Mouse (Mus musculus) forebrain, embryonic 15.5 days (tissue): Measurements from ENCODE around the gene Bcl9l. TPM values are rescaled to one million over a fixed set of nuclear protein-coding genes. Genes with fewer than 3 reads are reported as not detected.

ENCODE experiments used
- ATAC-seq: fragments of 200-750 bp; cut with Nextera tagmentation; replicated peaks from 2 replicates; pipeline ENCODE4 v1.8.0; 2017; ENCODE audit warnings: mild to moderate bottlenecking, moderate TSS enrichment, moderate library complexity
- H3K27ac ChIP-seq: fragments of 300-500 bp; sonication (generic); replicated peaks from 2 replicates; pipeline ENCODE4 v1.5.1; 2015; ENCODE audit warnings: mild to moderate bottlenecking, inconsistent platforms
- H3K27me3 ChIP-seq: fragments of 300-500 bp; sonication (generic); 2 replicates; pipeline ENCODE4 v1.6.1; 2015; ENCODE audit warnings: inconsistent platforms
- H3K36me3 ChIP-seq: fragments of 300-500 bp; sonication (generic); 2 replicates; pipeline ENCODE4 v1.6.1; 2015; ENCODE audit warnings: mild to moderate bottlenecking, inconsistent platforms
- H3K4me1 ChIP-seq: fragments of 300-500 bp; sonication (generic); 2 replicates; pipeline ENCODE4 v1.6.1; 2015; ENCODE audit warnings: inconsistent platforms
- H3K4me2 ChIP-seq: fragments of 300-500 bp; sonication (generic); replicated peaks from 2 replicates; pipeline ENCODE4 v1.6.1; 2015; ENCODE audit warnings: mild to moderate bottlenecking, inconsistent platforms
- H3K4me3 ChIP-seq: fragments of 300-500 bp; sonication (generic); 2 replicates; pipeline ENCODE4 v1.5.1; 2015; ENCODE audit warnings: mild to moderate bottlenecking, inconsistent platforms
- H3K9ac ChIP-seq: fragments of 300-500 bp; sonication (generic); replicated peaks from 2 replicates; pipeline ENCODE4 v1.6.1; 2015; ENCODE audit warnings: mild to moderate bottlenecking, inconsistent platforms
- H3K9me3 ChIP-seq: fragments of 300-500 bp; sonication (generic); 2 replicates; pipeline ENCODE4 v1.6.1; 2016; ENCODE audit warnings: inconsistent platforms
- WGBS: fragments of 180-500 bp; shearing (Covaris S2); methylation state at CpG from one replicate; pipeline ENCODE4 v1.1.7; 2015; ENCODE audit warnings: mixed read lengths; 5-methylcytosine and 5-hydroxymethylcytosine counted together
- polyA plus RNA-seq: library from polyadenylated mRNA; unstranded; fragments of >200 nt; fragmentation: Nextera tagmentation; extraction: Ambion mirVana; gene quantifications from 2 replicates; pipeline ENCODE4 v1.2.1, GENCODE M21; 2015

The Bcl9l gene
- polyA plus RNA-seq, 1 experiment from 2014 or later = 14.4 TPM

DNA sequence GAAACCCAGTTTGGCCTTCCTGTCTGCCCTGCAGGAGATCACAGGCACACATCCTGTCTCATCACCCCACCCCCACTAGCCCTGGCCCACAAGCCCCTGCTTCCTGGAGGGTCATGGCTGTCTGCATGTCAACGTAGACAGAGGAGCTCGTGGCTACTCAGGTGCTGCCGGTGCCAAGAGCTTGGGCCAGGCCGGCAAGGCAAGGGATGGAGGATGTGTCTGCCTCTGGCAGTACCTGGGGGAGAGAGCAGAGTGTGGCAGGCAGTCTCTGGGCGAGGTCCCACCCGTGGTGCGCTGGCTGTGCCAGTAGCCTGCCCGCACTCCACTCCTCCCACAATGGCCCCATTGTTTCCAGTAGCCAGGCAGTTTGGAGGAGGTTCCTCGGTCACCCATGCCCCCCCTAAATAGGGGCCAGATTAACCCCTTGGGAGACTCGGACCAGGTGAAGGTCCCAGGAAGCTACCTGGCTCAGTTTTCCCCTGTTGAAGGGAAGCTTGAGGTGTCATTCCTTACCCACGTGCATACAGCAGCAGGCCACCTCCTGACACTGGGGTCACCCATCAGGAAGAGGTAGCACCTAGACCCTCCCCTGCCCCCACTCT lies 11.7 kb downstream of the Bcl9l start:
- ATAC-seq = no peak
- WGBS = 6% methylated on average over 11 of the region's 11 CpGs
- no peaks in the 10 kb centered on the region for H3K36me3 ChIP-seq
- no peak overlapping the region for H3K9ac ChIP-seq
- H3K4me3 ChIP-seq = no peak overlapping the region
- H3K4me1 ChIP-seq = peaks cover 87% of the 10 kb centered on the region
- no peaks in the 10 kb centered on the region for H3K9me3 ChIP-seq
- peak overlapping the region; percentile 70 for H3K27ac ChIP-seq
- no peaks in the 10 kb centered on the region for H3K27me3 ChIP-seq
- H3K4me2 ChIP-seq = no peak overlapping the region

DNA sequence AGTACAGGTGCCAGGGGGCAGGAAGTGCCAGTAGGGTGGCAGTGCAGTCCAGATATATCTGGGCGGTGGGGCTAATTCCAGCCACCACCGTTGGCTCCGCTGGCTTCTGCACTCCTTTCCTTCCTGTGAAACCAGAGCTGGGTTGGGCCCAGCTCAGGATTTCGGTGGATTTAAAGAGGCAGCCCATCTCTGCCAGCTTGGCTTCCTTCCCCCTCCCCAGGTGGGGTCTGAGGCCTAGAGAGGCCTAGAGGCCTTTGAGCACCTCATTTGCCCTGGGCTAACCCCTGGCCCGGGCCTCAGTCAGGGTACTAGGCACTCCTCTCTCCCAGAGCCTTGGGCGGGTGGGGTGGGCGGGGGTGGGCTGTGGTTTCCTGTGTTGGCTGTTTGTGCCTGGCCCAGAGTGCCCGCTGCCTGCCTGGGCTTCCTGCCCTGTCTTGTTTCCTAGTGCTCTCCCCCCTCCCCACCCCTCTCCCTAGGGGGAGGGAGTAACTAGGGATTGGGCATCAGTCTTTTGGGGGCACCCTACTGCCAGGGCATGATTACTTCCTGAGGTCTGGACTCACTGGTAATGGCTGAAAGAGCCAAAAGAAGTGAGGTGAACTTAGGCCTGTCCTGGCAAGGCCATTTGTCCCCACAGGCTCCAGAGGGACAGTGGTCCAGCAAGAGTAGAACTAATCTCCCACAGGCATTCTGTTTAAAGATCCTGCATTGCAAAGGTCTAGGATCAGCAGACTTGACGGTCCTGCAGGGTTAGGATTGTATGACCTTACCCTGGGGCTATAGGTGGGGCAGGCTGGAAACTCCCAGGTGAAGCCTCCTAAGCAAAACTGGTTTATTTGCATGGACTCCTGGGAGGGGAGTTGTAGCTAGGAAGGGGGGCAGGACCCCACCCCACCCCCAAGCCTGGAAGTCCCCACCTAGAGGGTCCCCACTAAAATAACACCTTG lies 12.5 kb downstream of the Bcl9l start:
- Histone ChIP-seq H3K4me3 (no peak overlapping the region), H3K27me3 (no peaks in the 10 kb centered on the region), H3K36me3 (no peaks in the 10 kb centered on the region), H3K9me3 (no peaks in the 10 kb centered on the region), H3K9ac (no peak overlapping the region), H3K27ac (peak overlapping the region; percentile 70), H3K4me1 (peaks cover 87% of the 10 kb centered on the region), H3K4me2 (no peak overlapping the region)
- ATAC-seq = no peak
- WGBS = 31% methylated on average over 9 of the region's 9 CpGs

DNA sequence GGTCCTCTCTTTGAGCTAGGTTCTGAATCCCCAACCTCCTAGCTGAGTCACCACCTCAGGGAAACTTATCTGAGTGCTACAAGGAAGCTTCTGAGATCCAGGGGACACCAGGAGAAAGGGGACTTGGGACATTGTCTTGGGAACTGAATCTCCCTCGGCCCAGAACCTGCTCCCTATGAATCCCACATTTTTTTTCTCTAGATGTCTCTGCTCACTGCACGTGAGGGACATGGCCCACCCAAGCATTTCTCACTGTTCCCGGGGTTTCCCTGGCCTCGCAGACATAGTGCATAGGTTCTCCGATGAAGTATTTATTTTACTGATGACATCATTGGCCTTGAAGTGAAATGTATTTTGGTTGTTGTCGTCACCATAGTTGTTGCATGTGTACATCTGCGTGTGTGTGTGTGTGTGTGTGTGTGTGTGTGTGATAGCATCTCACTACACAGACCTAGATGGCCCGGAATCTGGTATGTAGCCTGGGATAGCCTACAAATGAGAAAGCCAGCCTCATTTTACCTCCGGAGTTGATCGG lies 13.3 kb downstream of the Bcl9l start:
- no peak overlapping the region for H3K4me3 ChIP-seq
- no peak overlapping the region for H3K27ac ChIP-seq
- WGBS = 82% methylated on average over 10 of the region's 10 CpGs
- no peaks in the 10 kb centered on the region for H3K36me3 ChIP-seq
- no peak overlapping the region for H3K9ac ChIP-seq
- H3K4me1 ChIP-seq = peaks cover 87% of the 10 kb centered on the region
- H3K4me2 ChIP-seq = no peak overlapping the region
- H3K27me3 ChIP-seq = no peaks in the 10 kb centered on the region
- no peaks in the 10 kb centered on the region for H3K9me3 ChIP-seq
- no peak for ATAC-seq

DNA sequence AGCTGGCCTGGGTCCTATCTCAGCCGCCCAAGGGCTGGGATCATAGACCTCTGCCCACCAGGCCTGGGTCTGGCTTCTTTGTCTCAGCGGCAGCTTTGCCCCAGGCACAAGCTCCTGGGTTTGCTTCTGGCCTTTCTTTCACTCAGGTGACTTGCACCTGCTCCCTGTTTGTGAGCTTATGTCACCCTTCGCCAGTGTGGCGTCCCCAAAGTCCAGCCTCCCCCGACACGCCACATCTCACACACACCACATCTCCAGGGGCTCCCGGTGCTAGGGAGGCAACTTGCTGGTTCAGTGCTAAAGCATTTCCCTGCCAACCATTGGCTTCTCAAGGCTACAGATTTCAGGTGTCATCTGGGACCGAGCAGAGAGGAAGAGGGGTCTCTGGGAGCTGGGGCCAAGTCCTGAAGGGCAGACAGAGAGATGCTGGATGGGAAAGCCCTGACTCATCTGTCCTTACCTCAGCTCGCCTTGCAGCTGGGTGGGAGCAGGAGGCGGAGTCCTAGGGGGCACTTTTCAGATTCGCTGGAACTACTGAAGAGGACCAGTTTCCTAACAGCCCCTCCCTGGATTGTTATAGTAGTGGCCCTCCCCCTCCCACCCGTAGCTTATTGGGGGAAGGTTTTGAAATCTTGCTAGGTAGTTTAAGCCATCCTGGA lies 14.3 kb downstream of the Bcl9l start:
- H3K9me3 ChIP-seq = no peaks in the 10 kb centered on the region
- no peak overlapping the region for H3K4me2 ChIP-seq
- 47% methylated on average over 12 of the region's 12 CpGs for WGBS
- peaks cover 93% of the 10 kb centered on the region for H3K4me1 ChIP-seq
- H3K36me3 ChIP-seq = peaks cover 9% of the 10 kb centered on the region; the same call in 1 of the 2 replicates
- H3K9ac ChIP-seq = no peak overlapping the region
- ATAC-seq = no peak
- no peak overlapping the region for H3K27ac ChIP-seq
- H3K27me3 ChIP-seq = no peaks in the 10 kb centered on the region
- H3K4me3 ChIP-seq = no peak overlapping the region

DNA sequence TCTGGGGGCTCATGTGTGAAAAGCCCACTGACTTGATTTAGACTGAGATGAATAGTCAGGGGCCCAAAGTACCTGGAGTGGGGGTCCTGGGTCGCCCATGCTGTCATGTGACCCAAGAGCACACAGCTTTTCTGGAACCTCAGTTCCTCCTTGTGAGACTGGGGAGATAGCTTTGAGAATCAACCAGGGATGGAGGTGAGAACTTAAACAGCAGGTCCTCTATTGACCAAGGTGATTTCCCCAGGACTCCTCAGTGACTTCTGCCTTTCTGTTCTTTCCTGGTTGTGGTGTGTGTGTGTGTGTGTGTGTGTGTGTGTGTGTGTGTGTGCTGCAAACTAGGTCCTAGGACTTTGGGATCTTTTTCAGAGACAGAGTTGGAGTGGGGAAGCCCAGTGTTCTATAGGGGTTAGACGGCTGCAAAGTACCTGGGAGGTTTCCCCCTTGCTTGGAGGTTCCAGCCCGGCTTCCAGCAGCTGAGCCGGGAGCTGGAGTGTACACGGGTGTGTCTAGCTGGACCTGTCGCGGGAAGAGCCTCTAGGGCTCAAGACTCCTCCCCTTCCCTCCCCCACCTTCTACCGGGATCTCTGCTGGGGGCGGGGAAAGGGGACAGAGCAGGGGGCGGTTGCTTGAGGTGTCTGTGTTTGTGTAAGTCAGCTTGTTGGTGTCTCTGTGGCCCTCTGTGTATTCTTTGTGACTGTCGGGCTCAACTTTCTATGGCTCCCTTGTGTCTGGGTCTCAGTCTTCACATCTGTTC lies 15.2 kb downstream of the Bcl9l start:
- H3K27me3 ChIP-seq = no peaks in the 10 kb centered on the region
- peak overlapping the region; percentile 41 for H3K9ac ChIP-seq
- ATAC-seq = no peak
- peak overlapping the region; percentile 86 for H3K4me2 ChIP-seq
- H3K4me3 ChIP-seq = peak overlapping the region; percentile 45
- no peaks in the 10 kb centered on the region for H3K9me3 ChIP-seq
- peak overlapping the region; percentile 89 for H3K27ac ChIP-seq
- 3% methylated on average over 11 of the region's 11 CpGs for WGBS
- H3K36me3 ChIP-seq = peaks cover 13% of the 10 kb centered on the region; the same call in 1 of the 2 replicates
- H3K4me1 ChIP-seq = peaks cover 89% of the 10 kb centered on the region

DNA sequence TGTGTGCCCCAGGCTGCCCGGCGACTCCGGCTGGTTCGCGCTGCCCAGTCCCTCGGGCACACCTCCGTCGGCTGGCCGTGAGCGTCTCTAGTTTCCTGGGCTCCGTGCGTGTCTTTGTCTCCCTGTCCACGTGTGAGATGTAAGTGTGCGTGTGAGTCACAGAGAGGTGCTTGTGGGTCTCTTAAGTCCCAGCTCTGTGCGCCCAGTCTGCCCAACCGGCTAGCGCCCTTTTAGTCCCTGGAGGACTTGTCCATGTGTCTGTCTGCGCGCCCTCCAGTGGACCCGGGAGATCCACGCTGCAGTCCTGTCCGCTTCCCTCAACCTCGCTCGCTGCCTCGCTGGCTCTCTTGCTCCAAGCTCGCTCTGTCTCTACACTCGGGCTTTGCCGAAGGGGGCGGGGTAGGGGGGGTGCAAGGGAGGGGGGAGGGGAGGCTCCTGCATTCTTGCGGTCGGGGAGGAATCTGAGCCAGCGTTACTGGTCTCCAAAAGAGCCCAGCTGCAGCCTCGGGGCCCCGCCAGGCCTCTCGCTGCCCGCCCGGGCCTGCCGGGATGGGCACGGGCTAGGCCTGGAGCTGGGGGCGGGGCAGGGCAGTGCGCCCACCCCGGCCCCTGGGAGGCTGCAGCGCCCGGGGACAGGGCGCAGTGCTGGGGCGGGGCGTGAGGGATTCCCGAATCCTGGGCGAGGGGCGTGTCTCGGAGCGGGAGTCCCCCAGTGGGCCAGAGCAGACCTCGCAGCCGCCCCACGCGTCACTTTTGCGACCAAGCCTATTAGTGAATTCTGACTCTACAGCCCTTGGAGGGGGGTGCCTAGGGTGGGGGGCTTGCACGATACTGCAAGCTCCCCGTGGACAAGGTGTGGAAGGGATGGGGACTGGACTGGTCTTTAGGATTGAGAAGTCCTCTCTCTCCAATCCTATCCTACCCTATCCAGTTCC lies 16.1 kb downstream of the Bcl9l start:
- H3K9ac ChIP-seq = peak overlapping the region; percentile 41
- no peaks in the 10 kb centered on the region for H3K27me3 ChIP-seq
- peak; percentile 82 for ATAC-seq
- H3K4me3 ChIP-seq = peak overlapping the region; percentile 45
- peaks cover 80% of the 10 kb centered on the region for H3K4me1 ChIP-seq
- H3K4me2 ChIP-seq = peak overlapping the region; percentile 86
- no peaks in the 10 kb centered on the region for H3K9me3 ChIP-seq
- WGBS = under 1% methylated on average over 59 of the region's 59 CpGs
- peak overlapping the region; percentile 89 for H3K27ac ChIP-seq
- H3K36me3 ChIP-seq = peaks cover 17% of the 10 kb centered on the region; the same call in 1 of the 2 replicates

DNA sequence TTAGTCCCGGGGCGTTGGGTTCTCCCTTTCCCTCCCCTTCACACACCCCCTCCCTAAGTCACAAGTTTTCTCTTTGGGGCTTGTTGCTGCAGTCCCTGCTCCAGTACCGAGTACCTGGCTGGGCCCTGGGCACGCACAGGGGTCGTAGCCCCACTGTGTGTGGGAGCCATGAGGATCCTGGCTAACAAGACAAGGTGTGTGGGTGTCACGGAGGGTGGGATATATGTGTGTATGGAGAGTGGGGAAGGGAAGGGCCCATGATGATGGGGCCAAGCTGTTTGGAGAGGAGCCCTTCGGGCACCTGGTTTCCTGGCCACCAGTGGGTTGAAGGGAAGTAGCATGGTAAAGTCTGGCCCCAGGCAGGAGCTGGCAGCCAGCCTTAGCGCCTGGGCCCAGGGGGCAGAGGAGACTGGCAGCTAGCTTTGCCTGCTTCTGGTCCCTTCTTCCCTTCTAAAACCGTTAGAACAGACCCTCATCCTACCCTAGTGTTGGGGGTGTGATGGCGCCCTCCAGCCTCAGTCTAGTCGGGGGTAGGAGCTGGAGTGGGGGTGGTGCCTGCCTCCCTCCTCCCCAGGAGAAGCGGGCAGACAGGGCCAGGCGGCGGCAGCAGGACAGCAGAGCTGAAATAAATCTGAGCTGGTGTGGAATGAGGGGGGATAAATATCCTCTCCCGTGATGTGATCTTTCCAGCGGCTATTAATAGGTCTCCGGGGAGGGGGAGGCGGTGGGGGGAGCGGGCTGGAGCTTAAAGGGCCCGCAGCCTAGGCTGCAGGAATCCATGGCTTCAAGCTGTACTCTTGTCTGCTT lies 16.9 kb downstream of the Bcl9l start:
- H3K27me3 ChIP-seq = no peaks in the 10 kb centered on the region
- peaks cover 17% of the 10 kb centered on the region; the same call in 1 of the 2 replicates for H3K36me3 ChIP-seq
- WGBS = 7% methylated on average over 20 of the region's 20 CpGs
- no peak for ATAC-seq
- peak overlapping the region; percentile 89 for H3K27ac ChIP-seq
- H3K4me2 ChIP-seq = peak overlapping the region; percentile 86
- H3K4me1 ChIP-seq = peaks cover 71% of the 10 kb centered on the region
- peak overlapping the region; percentile 41 for H3K9ac ChIP-seq
- H3K9me3 ChIP-seq = no peaks in the 10 kb centered on the region
- H3K4me3 ChIP-seq = peak overlapping the region; percentile 45

DNA sequence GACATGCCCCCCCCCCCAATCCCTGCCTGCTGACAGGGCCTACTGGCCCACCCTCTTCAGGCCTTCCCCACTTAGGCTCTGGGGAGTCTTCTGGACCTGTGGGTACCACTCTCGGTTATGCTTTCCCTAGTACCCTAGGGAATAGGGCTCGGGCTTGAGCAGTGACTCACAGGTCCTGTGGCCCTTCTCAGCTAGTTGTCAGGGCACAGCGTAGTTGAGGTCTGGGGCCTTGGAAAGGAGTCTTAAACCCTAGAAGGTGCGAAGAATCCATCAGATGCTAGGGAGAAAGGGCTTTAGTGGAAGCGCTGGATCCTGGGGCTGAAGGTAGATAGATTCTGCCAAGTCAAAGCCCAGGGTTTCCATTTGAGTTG lies 17.5 kb downstream of the Bcl9l start:
- Histone ChIP-seq H3K9me3 (no peaks in the 10 kb centered on the region), H3K4me3 (peak overlapping the region; percentile 45; the same call in 1 of the 2 replicates), H3K36me3 (peaks cover 17% of the 10 kb centered on the region; the same call in 1 of the 2 replicates), H3K27me3 (no peaks in the 10 kb centered on the region), H3K9ac (no peak overlapping the region; the same call in 1 of the 2 replicates), H3K27ac (peak overlapping the region; percentile 89), H3K4me2 (peak overlapping the region; percentile 86), H3K4me1 (peaks cover 71% of the 10 kb centered on the region)
- WGBS = 33% methylated on average over 5 of the region's 5 CpGs
- no peak for ATAC-seq

DNA sequence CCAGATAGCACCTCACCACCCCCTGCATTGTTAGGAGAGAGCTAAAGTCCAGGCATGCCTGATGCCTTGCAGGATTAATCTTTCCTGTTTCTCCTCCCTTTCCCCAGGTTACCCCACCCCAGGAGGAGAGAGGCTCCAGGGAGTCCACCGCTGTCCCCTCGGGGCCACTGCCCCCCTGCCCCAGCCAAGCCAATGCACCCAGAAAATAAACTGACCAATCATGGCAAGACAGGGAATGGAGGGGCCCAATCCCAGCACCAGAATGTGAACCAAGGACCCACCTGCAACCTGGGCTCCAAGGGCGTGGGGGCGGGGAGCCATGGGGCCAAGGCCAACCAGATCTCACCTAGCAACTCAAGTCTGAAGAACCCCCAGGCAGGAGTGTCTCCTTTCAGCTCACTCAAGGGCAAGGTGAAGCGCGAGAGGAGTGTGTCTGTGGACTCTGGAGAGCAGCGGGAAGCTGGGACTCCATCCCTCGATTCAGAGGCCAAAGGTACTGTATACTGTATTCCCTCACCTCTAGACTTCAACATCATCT lies 18.1 kb downstream of the Bcl9l start:
- H3K9ac ChIP-seq = no peak overlapping the region
- WGBS = 55% methylated on average over 8 of the region's 8 CpGs

More for the DNA sequence above, 18.1 kb downstream of the Bcl9l start:
- H3K27me3 ChIP-seq = no peaks in the 10 kb centered on the region
- H3K4me1 ChIP-seq = peaks cover 70% of the 10 kb centered on the region
- no peak for ATAC-seq
- no peak overlapping the region for H3K4me3 ChIP-seq
- no peak overlapping the region for H3K4me2 ChIP-seq
- H3K36me3 ChIP-seq = peaks cover 20% of the 10 kb centered on the region; the same call in 1 of the 2 replicates
- peak overlapping the region; percentile 89; the same call in 1 of the 2 replicates for H3K27ac ChIP-seq
- no peaks in the 10 kb centered on the region for H3K9me3 ChIP-seq
